Mouse (Mus musculus): ENCODE results near the gene Dzip1. TPM values are rescaled to one million over a fixed set of nuclear protein-coding genes. Genes with fewer than 3 reads are reported as not detected.

Gene Dzip1
- polyA plus RNA-seq, 1 experiment from 2014 or later, result 17.1 TPM

GRCm38 (mm10) chr14:118856563-118856962 is 68.7 kb downstream of the Dzip1 start:
- Histone ChIP-seq H3K4me3 (no peak overlapping the region), H3K27me3 (ENCODE audit: low read depth, poor library complexity, severe bottlenecking) (peaks cover 56% of the 10 kb centered on the region), H3K36me3 (no peaks in the 10 kb centered on the region), H3K4me1 (peaks cover 17% of the 10 kb centered on the region), H3K27ac (replicated peaks) (no peak overlapping the region), H3K9me3 (replicated peaks) (no peaks in the 10 kb centered on the region)
- WGBS, result 88% methylated on average over 6 of the region's 6 CpGs
- DNase-seq (ENCODE audit: low spot score), result no peak

GRCm38 (mm10) chr14:118855141-118855800 is 70.0 kb downstream of the Dzip1 start:
- peaks cover 56% of the 10 kb centered on the region for H3K27me3 ChIP-seq (ENCODE audit: low read depth, poor library complexity, severe bottlenecking)
- peak overlapping the region; percentile 74 for H3K4me3 ChIP-seq
- H3K9me3 ChIP-seq (replicated peaks), result no peaks in the 10 kb centered on the region
- H3K36me3 ChIP-seq, result no peaks in the 10 kb centered on the region
- peaks cover 17% of the 10 kb centered on the region for H3K4me1 ChIP-seq
- H3K27ac ChIP-seq (replicated peaks), result peak overlapping the region; percentile 65
- DNase-seq (ENCODE audit: low spot score), result no peak
- 1% methylated on average over 28 of the region's 28 CpGs for WGBS

GRCm38 (mm10) chr14:118854371-118855114 is 70.7 kb downstream of the Dzip1 start:
- Histone ChIP-seq H3K36me3 (no peaks in the 10 kb centered on the region), H3K27ac (replicated peaks) (peak overlapping the region; percentile 65), H3K4me3 (peak overlapping the region; percentile 74), H3K27me3 (ENCODE audit: low read depth, poor library complexity, severe bottlenecking) (peaks cover 56% of the 10 kb centered on the region), H3K9me3 (replicated peaks) (no peaks in the 10 kb centered on the region), H3K4me1 (peaks cover 17% of the 10 kb centered on the region)
- WGBS, result under 1% methylated on average over 48 of the region's 48 CpGs
- DNase-seq (ENCODE audit: low spot score), result peak; percentile 80

- H3K4me3 ChIP-seq, result no peak overlapping the region
- H3K9me3 ChIP-seq (replicated peaks), result no peaks in the 10 kb centered on the region
- no peak overlapping the region for H3K27ac ChIP-seq (replicated peaks)
- 82% methylated on average over 6 of the region's 6 CpGs for WGBS
- peaks cover 17% of the 10 kb centered on the region for H3K4me1 ChIP-seq
- no peaks in the 10 kb centered on the region for H3K36me3 ChIP-seq
- H3K27me3 ChIP-seq (ENCODE audit: low read depth, poor library complexity, severe bottlenecking), result peaks cover 41% of the 10 kb centered on the region
- no peak for DNase-seq (ENCODE audit: low spot score)
Observed at GRCm38 (mm10) chr14:118851496-118852107, 73.7 kb downstream of the Dzip1 start.

- WGBS, result 67% methylated on average over 4 of the region's 4 CpGs
- no peak overlapping the region for H3K27ac ChIP-seq (replicated peaks)
- DNase-seq (ENCODE audit: low spot score), result no peak
- no peaks in the 10 kb centered on the region for H3K36me3 ChIP-seq
- no peaks in the 10 kb centered on the region for H3K9me3 ChIP-seq (replicated peaks)
- peaks cover 17% of the 10 kb centered on the region for H3K4me1 ChIP-seq
- peaks cover 34% of the 10 kb centered on the region for H3K27me3 ChIP-seq (ENCODE audit: low read depth, poor library complexity, severe bottlenecking)
- H3K4me3 ChIP-seq, result no peak overlapping the region
Observed at GRCm38 (mm10) chr14:118850696-118851035, 74.6 kb downstream of the Dzip1 start.

- Histone ChIP-seq H3K4me3 (no peak overlapping the region), H3K36me3 (no peaks in the 10 kb centered on the region), H3K27me3 (ENCODE audit: low read depth, poor library complexity, severe bottlenecking) (peaks cover 30% of the 10 kb centered on the region), H3K4me1 (peaks cover 13% of the 10 kb centered on the region), H3K27ac (replicated peaks) (no peak overlapping the region), H3K9me3 (replicated peaks) (no peaks in the 10 kb centered on the region)
- 85% methylated on average over 11 of the region's 11 CpGs for WGBS
- no peak for DNase-seq (ENCODE audit: low spot score)
Observed at GRCm38 (mm10) chr14:118850011-118850695, 75.1 kb downstream of the Dzip1 start.

- peaks cover 10% of the 10 kb centered on the region for H3K27me3 ChIP-seq (ENCODE audit: low read depth, poor library complexity, severe bottlenecking)
- H3K27ac ChIP-seq (replicated peaks), result no peak overlapping the region
- H3K4me3 ChIP-seq, result no peak overlapping the region
- no peak for DNase-seq (ENCODE audit: low spot score)
- H3K4me1 ChIP-seq, result no peaks in the 10 kb centered on the region
- no peaks in the 10 kb centered on the region for H3K36me3 ChIP-seq
- H3K9me3 ChIP-seq (replicated peaks), result no peaks in the 10 kb centered on the region
- WGBS, result 89% methylated on average over 7 of the region's 7 CpGs
Observed at GRCm38 (mm10) chr14:118848171-118848570, 77.1 kb downstream of the Dzip1 start.

GRCm38 (mm10) chr14:118846834-118847233 is 78.4 kb downstream of the Dzip1 start:
- DNase-seq (ENCODE audit: low spot score), result no peak
- Histone ChIP-seq H3K27ac (replicated peaks) (no peak overlapping the region), H3K27me3 (ENCODE audit: low read depth, poor library complexity, severe bottlenecking) (no peaks in the 10 kb centered on the region), H3K36me3 (no peaks in the 10 kb centered on the region), H3K9me3 (replicated peaks) (no peaks in the 10 kb centered on the region), H3K4me1 (no peaks in the 10 kb centered on the region), H3K4me3 (no peak overlapping the region)
- 93% methylated on average over 10 of the region's 10 CpGs for WGBS

GRCm38 (mm10) chr14:118842353-118842752 is 82.9 kb downstream of the Dzip1 start:
- WGBS, result 93% methylated on average over 3 of the region's 3 CpGs
- no peaks in the 10 kb centered on the region for H3K36me3 ChIP-seq
- H3K4me3 ChIP-seq, result no peak overlapping the region
- no peaks in the 10 kb centered on the region for H3K9me3 ChIP-seq (replicated peaks)
- no peak for DNase-seq (ENCODE audit: low spot score)
- peaks cover 11% of the 10 kb centered on the region for H3K4me1 ChIP-seq
- no peaks in the 10 kb centered on the region; the same call in 1 of the 2 replicates for H3K27me3 ChIP-seq (ENCODE audit: low read depth, poor library complexity, severe bottlenecking)
- no peak overlapping the region for H3K27ac ChIP-seq (replicated peaks)

GRCm38 (mm10) chr14:118840027-118840426 is 85.2 kb downstream of the Dzip1 start:
- WGBS, result 92% methylated on average over 1 of the region's 1 CpGs
- H3K27ac ChIP-seq (replicated peaks), result no peak overlapping the region
- H3K36me3 ChIP-seq, result no peaks in the 10 kb centered on the region
- H3K9me3 ChIP-seq (replicated peaks), result no peaks in the 10 kb centered on the region
- peaks cover 11% of the 10 kb centered on the region for H3K4me1 ChIP-seq
- no peak overlapping the region for H3K4me3 ChIP-seq
- DNase-seq (ENCODE audit: low spot score), result no peak
- no peaks in the 10 kb centered on the region; the same call in 1 of the 2 replicates for H3K27me3 ChIP-seq (ENCODE audit: low read depth, poor library complexity, severe bottlenecking)

- Histone ChIP-seq H3K4me1 (peaks cover 13% of the 10 kb centered on the region), H3K9me3 (replicated peaks) (no peaks in the 10 kb centered on the region), H3K4me3 (no peak overlapping the region), H3K36me3 (no peaks in the 10 kb centered on the region), H3K27ac (replicated peaks) (no peak overlapping the region), H3K27me3 (ENCODE audit: low read depth, poor library complexity, severe bottlenecking) (no peaks in the 10 kb centered on the region; the same call in 1 of the 2 replicates)
- no peak for DNase-seq (ENCODE audit: low spot score)
- WGBS, result 56% methylated on average over 5 of the region's 5 CpGs
Observed at GRCm38 (mm10) chr14:118839416-118839815, 85.8 kb downstream of the Dzip1 start.

- Histone ChIP-seq H3K27me3 (ENCODE audit: low read depth, poor library complexity, severe bottlenecking) (no peaks in the 10 kb centered on the region; the same call in 1 of the 2 replicates), H3K36me3 (no peaks in the 10 kb centered on the region), H3K4me3 (no peak overlapping the region), H3K4me1 (peaks cover 17% of the 10 kb centered on the region), H3K9me3 (replicated peaks) (no peaks in the 10 kb centered on the region), H3K27ac (replicated peaks) (no peak overlapping the region)
- 80% methylated on average over 8 of the region's 8 CpGs for WGBS
- no peak for DNase-seq (ENCODE audit: low spot score)
Observed at GRCm38 (mm10) chr14:118838556-118839120, 86.6 kb downstream of the Dzip1 start.
